Mouse (Mus musculus) embryonic stem cell, embryonic (primary cell): ENCODE measurements at regions not wholly inside any gene's neighbourhood (a gene's known extent, or its start where the extent isn't known, plus 50 kb on each side); places are given as distances from the start of the nearest gene placed in this dataset.

Experiments
- CTCF ChIA-PET, 4 experiments: fragments of 300-600 bp in 2 of 4; fragments of 350-600 bp in 2 of 4; sonication (Branson Sonifier 250); formaldehyde crosslinking; loops; one replicate each; lab custom pipeline; 2022; ENCODE audit warnings: inconsistent platforms in 2 of 4; lab: Charles Lee
- POLR2A ChIA-PET, 4 experiments: fragments of 300-600 bp in 2 of 4; fragments of 350-600 bp in 2 of 4; sonication (Branson Sonifier 250); formaldehyde crosslinking; loops; one replicate each; lab custom pipeline; 2022; ENCODE audit warnings: antibody characterized with exemption in 4 of 4, inconsistent platforms in 1 of 4; lab: Charles Lee

GRCm38 (mm10) chr3:100401080-100401479 lies 88.0 kb downstream of the Tent5c start:
- CTCF ChIA-PET, result no interaction called here
- POLR2A ChIA-PET, result no interaction called here

GRCm38 (mm10) chr3:100397491-100397890 lies 91.6 kb downstream of the Tent5c start:
- CTCF ChIA-PET, result interaction anchor here in 1 of 4 experiments (1.3 kb wide), 1 partner anchor 25 kb away, joined by 4 read pairs; no protein-coding TSS in a partner anchor
- POLR2A ChIA-PET, result no interaction called here

- ChIA-PET CTCF (interaction anchor here in 3 of 4 experiments (0.6 to 1.0 kb wide), 5 partner anchors 9 to 44 kb away, joined by 3 read pairs; no protein-coding TSS in a partner anchor), POLR2A (interaction anchor here in 2 of 4 experiments (0.8 to 1.0 kb wide), 2 partner anchors 16 to 93 kb away, joined by 3 read pairs; no protein-coding TSS in a partner anchor)
Measured at GRCm38 (mm10) chr3:100394911-100395604, 94.1 kb downstream of the Tent5c start.

- ChIA-PET CTCF (interaction anchor here in 1 of 4 experiments (1.0 kb wide), 1 partner anchor 29 kb away, joined by 3 read pairs; no protein-coding TSS in a partner anchor), POLR2A (interaction anchor here in 1 of 4 experiments (0.8 kb wide), 1 partner anchor 35 kb away, joined by 3 read pairs; no protein-coding TSS in a partner anchor)
Measured at GRCm38 (mm10) chr3:100393956-100394355, 95.2 kb downstream of the Tent5c start.

DNA sequence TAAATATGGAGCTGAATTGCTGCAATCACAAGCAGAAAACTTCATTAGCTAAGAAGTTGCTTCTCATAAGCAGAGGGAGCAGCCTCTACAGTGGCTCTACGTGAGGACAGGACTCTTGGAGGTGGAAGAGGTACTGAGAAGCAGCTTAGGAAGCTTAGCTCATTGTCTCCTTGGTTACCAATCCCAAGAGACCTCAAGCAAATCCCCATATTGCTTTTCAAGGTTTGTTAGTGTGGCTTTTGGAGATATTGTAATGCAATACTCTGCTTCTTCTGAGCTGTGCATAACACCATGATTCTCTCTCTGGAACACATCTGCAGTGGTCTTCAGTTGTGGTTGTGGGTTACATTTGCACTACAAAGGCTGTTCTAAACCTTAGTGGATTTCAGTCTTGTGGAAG lies 106.9 kb downstream of the Tent5c start:
- POLR2A ChIA-PET, result no interaction called here

GRCm38 (mm10) chr3:100381363-100381762 lies 107.8 kb downstream of the Tent5c start:
- ChIA-PET POLR2A (no interaction called here), CTCF (no interaction called here)

More for the DNA sequence above, 106.9 kb downstream of the Tent5c start:
- CTCF ChIA-PET, result interaction anchor here in 1 of 4 experiments (0.9 kb wide), 1 partner anchor 40 kb away, joined by 4 read pairs; no protein-coding TSS in a partner anchor

- POLR2A ChIA-PET, result interaction anchor here in 1 of 4 experiments (0.6 kb wide), 1 partner anchor 82 kb away, joined by 4 read pairs; no protein-coding TSS in a partner anchor
- CTCF ChIA-PET, result no interaction called here
Measured at GRCm38 (mm10) chr3:100376162-100376561, 113.0 kb downstream of the Tent5c start.

- CTCF ChIA-PET, result no interaction called here
Measured at GRCm38 (mm10) chr3:100366884-100367840, 122.0 kb downstream of the Tent5c start.

GRCm38 (mm10) chr3:100366447-100366846 lies 122.7 kb downstream of the Tent5c start:
- ChIA-PET CTCF (no interaction called here), POLR2A (no interaction called here)

More at GRCm38 (mm10) chr3:100366884-100367840, 122.0 kb downstream of the Tent5c start:
- POLR2A ChIA-PET, result no interaction called here

DNA sequence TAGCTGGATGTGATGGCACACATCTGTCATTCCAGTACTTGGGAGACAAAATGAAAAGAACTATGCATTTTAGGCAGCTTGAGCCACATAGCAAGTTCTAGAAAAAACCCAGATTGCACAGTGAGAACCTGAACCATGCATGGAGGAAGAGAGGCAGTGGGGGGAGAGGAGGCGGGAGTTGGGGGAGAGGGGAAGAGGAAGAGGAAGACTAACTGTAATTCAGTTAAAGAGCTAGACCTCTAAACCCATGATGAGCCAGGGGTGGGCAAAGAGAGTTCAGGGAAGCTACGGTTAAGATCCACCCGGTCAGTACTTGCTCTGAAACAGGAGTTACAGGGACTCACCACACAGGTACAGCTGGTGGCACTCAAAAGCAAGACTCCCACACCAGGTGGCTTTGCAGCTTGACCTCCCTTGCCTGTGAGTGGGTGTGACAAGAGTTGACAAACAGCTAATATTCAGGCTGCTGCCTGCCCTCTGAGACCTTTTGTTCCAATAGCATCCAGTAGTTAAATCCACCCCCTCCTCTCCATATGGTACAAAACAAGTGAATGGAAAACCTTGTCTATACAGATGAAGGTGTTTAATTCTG lies 123.7 kb downstream of the Tent5c start:
- ChIA-PET POLR2A (no interaction called here), CTCF (no interaction called here)

- POLR2A ChIA-PET, result no interaction called here
Measured at GRCm38 (mm10) chr3:100364706-100365105, 124.4 kb downstream of the Tent5c start.

DNA sequence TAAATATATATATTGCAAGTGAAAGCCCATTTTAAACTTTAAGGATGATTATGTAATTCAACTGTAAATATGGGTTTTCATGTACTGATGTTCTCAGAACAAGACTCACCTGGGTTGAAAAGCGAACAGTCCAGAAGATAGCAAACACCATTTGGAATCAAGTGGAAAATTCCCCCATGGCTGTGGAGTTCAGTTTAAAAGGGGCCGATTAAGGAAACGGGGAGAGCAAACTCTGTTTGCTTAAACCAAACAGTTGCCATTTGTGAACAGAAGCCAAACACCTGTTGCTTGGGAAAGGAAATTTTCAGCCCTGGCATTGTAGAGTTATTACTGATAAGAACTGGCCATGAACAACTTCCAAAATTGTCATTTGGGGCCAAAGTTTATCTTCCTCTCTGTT lies 126.1 kb downstream of the Tent5c start:
- CTCF ChIA-PET, result no interaction called here

More at GRCm38 (mm10) chr3:100364706-100365105, 124.4 kb downstream of the Tent5c start:
- CTCF ChIA-PET, result no interaction called here

DNA sequence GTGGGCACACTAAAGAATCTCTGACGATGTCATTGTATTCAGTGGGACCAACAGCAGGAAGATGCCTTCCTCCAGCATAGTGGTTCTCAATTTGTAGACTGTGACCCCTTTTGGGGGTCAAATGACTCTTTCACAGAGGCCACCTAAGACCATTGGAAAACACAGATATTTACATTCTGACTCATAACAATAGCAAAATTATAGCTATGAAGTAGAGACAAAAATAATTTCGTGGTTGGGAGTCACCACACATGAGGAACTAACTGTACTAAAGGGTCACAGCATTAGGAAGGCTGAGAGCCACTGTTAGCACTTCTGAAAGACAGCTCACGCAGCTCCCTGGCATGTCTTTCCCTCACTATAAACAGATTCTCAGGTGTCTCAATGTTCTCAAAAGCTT lies 129.1 kb downstream of the Tent5c start:
- ChIA-PET POLR2A (no interaction called here), CTCF (interaction anchor here in 3 of 4 experiments (1.0 to 1.3 kb wide), 3 partner anchors 63 to 194 kb away, joined by 4 to 5 read pairs (median 4); no protein-coding TSS in a partner anchor)

More for the DNA sequence above, 126.1 kb downstream of the Tent5c start:
- POLR2A ChIA-PET, result no interaction called here

DNA sequence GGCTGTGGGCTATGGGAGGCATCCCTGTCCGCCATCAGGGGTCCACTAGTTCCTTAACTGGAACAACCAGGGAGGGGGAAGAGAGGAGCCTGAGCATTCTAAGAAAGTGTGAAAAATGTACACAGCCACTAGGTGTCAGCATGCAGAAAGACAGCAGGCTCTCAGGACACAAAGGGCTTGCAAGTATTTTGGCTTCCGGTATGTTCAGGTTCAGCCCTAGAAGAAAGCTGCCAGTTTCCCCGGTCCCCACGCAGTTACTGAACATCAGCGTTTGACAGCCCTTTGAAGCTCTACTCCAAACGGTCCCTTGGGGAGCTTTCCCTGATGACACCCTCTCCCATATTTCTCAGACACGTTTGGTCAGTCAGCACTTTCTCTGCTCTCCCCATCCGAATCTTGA lies 130.1 kb downstream of the Tent5c start:
- ChIA-PET CTCF (interaction anchor here in 3 of 4 experiments (0.7 to 1.7 kb wide), 8 partner anchors 18 to 209 kb away, joined by 3 to 4 read pairs (median 3); no protein-coding TSS in a partner anchor), POLR2A (interaction anchor here in 3 of 4 experiments (0.5 to 1.2 kb wide), 5 partner anchors 12 to 325 kb away, joined by 3 to 4 read pairs (median 3); no protein-coding TSS in a partner anchor)

GRCm38 (mm10) chr3:100333478-100333877 lies 155.6 kb downstream of the Tent5c start:
- POLR2A ChIA-PET, result no interaction called here
- CTCF ChIA-PET, result no interaction called here

- POLR2A ChIA-PET, result no interaction called here
- CTCF ChIA-PET, result no interaction called here
Measured at GRCm38 (mm10) chr3:100318357-100318756, 156.2 kb upstream of the Wdr3 start.

- CTCF ChIA-PET, result no interaction called here
Measured at GRCm38 (mm10) chr3:100287818-100288217, 125.6 kb upstream of the Wdr3 start.

DNA sequence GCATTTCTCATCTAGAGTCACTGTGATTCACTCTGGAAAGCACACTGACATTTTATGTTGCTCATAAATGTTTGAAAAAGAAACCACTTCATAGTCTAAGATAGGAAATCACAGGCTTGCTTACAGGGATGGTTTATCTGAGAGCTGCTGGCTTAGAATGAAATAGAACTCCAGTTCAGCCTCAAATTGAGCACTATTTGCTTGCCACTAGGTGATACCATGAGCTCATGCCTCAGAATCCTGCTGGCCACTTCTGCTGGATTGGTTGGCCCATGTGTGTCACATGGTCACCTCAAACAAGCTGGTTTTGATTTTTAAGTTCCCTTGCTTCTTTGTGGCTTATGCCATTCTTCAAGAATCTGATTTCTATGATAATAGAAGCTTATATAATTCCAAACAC lies 104.8 kb upstream of the Wdr3 start:
- POLR2A ChIA-PET, result no interaction called here
- CTCF ChIA-PET, result no interaction called here

More at GRCm38 (mm10) chr3:100287818-100288217, 125.6 kb upstream of the Wdr3 start:
- POLR2A ChIA-PET, result no interaction called here

DNA sequence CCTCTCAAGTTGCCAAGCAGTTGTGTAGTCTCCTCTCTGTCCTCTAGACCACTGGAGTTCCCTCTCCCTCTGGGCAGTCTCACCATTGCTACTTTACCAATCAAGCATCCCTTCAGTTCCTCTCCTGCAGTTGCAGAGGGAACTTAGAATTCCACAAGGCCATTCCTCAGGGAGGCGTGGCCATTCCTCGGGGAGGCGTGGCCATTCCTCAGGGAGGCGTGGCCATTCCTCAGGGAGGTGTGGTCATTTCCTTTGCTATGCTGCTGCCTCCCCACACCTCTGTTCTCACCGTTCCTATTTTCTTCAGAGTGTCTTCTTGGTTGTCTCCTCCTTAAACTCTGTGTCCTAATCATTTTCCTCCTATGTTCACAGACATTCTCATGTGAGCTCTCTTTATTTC lies 102.8 kb upstream of the Wdr3 start:
- ChIA-PET POLR2A (interaction anchor here in 1 of 4 experiments (0.6 kb wide), 1 partner anchor 448 kb away, joined by 3 read pairs; no protein-coding TSS in a partner anchor), CTCF (no interaction called here)
